18 mouse cellular contexts compared by ENCODE assay signal in genomic region chr5:77746604-77747003, GRCm38 (mm10).
"Had no signal": no experiment of that assay in that cellular context is flagged by ENCODE, and none has a peak within 500 bp of the region (broad histone marks: within the 10 kb centered on the region; RNA-seq: fewer than 3 reads in every experiment).

No protein-coding gene starts in this region.

- H3K27me3 ChIP-seq: limb, embryonic 13.5 days; liver, embryonic 12.5 days; liver, embryonic 15.5 days; lung, embryonic 15.5 days; megakaryocyte, embryonic 14.5 days; neural tube, embryonic 12.5 days had no signal

- H3K9ac ChIP-seq: limb, embryonic 13.5 days; liver, embryonic 12.5 days; liver, embryonic 15.5 days; lung, embryonic 15.5 days; neural tube, embryonic 12.5 days had no signal

- H3K4me1 ChIP-seq: limb, embryonic 13.5 days; liver, embryonic 12.5 days; liver, embryonic 15.5 days; lung, embryonic 15.5 days; megakaryocyte, embryonic 14.5 days; neural tube, embryonic 12.5 days had no signal

- ATAC-seq: intestine, embryonic 16.5 days; liver, embryonic 12.5 days had no signal

- H3K36me3 ChIP-seq: limb, embryonic 13.5 days; liver, embryonic 12.5 days; liver, embryonic 15.5 days; lung, embryonic 15.5 days; neural tube, embryonic 12.5 days had no signal

- H3K4me2 ChIP-seq: limb, embryonic 13.5 days; liver, embryonic 12.5 days; liver, embryonic 15.5 days; lung, embryonic 15.5 days; neural tube, embryonic 12.5 days had no signal

- H3K27ac ChIP-seq: limb, embryonic 13.5 days; liver, embryonic 12.5 days; liver, embryonic 15.5 days; lung, embryonic 15.5 days; neural tube, embryonic 12.5 days had no signal

- DNase-seq: kidney, adult 18-20 months; kidney, adult 9 months; kidney, postnatal 14 days; kidney, postnatal 4 days; left cerebral cortex, postnatal 4 days; liver; lung, adult 18-20 months; lung, postnatal 10 days; lung, postnatal 36 days; thymus, adult 18-20 months; thymus, postnatal 36 days had no signal

- H3K4me3 ChIP-seq: limb, embryonic 13.5 days; liver, embryonic 12.5 days; liver, embryonic 15.5 days; lung, embryonic 15.5 days; megakaryocyte, embryonic 14.5 days; neural tube, embryonic 12.5 days had no signal

- H3K9me3 ChIP-seq: limb, embryonic 13.5 days; liver, embryonic 12.5 days; liver, embryonic 15.5 days; lung, embryonic 15.5 days; neural tube, embryonic 12.5 days had no signal
